Mouse (Mus musculus): ENCODE measurements around the gene Aprt.
"Not testable (repeated sequence)": the region's sequence is repeated elsewhere in the genome, so short reads cannot be mapped to it uniquely, and the experiment has no call there.

Gene Aprt

DNA sequence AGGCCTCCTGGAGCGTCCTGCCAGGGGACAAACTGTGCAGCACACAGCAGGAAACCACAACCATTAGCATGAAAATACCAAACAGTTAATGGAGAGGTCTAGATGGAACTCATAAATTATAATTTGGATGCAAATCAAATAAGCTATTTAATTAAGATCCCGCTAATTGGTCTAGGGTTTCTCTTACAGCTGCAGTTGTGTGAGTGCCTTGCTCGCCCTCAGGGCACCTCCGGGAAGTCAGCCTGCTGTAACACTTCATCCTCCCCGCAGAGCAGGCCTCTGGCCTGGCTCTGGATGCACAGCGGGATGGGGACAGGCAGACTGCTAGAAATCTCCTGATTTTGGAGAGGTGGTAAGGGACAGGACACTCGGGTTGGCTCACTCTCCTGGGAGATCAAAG is 9.5 kb upstream of the Aprt start:
- DNase-seq (ENCODE audit: low read depth, low spot score) = no peak

DNA sequence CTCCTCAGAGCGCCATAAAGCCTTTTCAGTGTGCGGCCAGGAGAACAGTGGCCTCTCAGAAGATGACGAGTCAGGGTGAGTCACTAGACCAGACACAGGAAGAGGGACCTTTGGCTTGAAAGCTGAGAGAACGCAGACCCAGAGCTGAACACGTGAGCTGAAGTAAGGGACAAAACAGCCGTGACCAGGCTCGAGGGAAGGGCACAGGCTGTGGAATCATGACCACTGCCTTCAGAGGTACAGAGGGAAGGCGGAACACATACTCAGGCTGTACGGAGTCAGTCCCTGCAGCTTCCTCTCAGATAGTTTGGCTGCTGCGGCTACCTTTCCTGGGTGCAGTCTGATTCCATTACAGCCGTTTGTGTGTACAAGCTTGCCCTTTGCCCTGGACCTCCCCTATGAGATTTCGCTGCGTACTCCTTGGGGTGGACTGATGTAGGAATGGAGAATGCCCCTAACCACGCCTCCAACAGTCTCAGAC is 8.7 kb upstream of the Aprt start:
- DNase-seq (ENCODE audit: low read depth, low spot score) = no peak

DNA sequence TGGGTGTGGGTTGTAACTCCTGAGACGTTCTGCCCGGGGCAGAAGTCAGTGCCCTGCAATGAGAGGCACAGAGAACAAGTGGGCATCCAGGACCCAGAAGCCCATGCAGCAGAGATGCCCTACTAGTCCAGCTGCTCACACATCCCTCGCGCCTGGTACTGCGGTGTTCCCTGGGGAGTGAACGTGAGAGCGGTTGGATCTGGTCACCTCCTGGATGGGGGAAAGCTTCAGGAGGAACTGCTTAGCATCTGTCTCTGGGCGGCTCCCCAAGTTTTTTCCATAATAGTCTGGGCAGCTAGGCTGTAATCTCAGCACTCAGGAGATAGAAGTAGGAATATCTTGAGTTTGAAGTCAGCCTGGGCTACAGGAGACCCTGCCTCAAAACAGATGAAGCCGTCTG is 8.3 kb upstream of the Aprt start:
- no peak for DNase-seq (ENCODE audit: low read depth, low spot score)

DNA sequence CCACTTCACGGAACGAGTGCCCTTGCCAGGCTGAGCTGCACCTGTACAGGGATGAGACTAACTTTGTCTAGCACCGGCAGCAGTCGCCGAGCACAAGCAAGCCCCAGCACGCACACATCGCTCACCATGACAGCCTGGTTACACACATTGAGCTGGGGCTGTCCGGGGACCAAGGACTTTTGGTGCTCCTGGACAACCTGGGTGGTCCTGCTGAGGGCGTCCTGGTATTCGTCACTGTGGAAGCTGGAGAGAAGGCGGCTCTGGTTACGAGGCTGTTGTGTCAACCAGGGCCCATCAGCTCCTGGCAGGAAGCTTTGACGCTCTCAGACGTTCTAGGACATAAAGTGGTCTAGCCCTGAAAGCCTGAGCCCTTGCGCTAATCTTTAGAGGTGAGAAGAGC is 4.2 kb upstream of the Aprt start:
- no peak for DNase-seq (ENCODE audit: low read depth, low spot score)

DNA sequence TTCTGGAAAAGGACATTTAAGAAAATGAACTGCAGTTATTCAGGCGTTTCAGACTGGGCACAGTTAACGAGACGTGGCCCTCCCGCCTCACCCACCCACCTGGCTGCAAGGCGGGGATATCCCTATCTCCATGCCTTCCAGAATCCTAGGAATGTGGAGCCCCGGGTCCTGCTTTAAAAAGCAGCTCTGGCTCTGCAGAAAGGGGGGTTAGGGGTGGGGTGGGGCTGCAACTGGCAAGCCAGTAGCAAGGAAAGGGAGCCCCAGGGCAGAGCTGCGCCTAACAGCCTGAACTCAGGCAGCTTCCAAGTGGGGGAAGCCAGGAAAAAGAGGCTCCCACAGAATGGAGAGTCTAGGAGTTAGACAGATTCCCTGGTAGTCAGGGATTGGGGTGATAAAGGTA is 2.5 kb upstream of the Aprt start:
- no peak for DNase-seq (ENCODE audit: low read depth, low spot score)

DNA sequence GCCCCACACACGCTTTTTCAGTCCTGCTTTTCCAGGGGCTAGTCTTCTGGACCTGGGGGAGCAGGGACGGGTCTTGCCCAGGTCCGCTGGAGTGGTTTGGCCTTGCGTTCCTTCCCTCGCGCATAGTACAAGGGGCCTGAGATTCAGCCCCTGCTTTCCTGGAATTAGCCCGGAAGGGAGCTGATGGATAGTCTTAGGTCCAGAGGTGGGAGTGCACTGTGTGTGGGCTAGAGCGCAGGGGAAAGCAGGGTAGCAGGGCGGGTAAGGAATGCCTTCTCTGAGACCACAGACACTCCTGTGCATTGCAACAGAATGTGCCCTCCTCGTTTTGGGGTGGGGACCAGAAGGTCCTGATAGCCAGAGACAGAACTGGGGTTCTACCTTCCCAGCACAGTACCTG is 407 bp upstream of the Aprt start:
- DNase-seq (ENCODE audit: low read depth, low spot score) = no peak

DNA sequence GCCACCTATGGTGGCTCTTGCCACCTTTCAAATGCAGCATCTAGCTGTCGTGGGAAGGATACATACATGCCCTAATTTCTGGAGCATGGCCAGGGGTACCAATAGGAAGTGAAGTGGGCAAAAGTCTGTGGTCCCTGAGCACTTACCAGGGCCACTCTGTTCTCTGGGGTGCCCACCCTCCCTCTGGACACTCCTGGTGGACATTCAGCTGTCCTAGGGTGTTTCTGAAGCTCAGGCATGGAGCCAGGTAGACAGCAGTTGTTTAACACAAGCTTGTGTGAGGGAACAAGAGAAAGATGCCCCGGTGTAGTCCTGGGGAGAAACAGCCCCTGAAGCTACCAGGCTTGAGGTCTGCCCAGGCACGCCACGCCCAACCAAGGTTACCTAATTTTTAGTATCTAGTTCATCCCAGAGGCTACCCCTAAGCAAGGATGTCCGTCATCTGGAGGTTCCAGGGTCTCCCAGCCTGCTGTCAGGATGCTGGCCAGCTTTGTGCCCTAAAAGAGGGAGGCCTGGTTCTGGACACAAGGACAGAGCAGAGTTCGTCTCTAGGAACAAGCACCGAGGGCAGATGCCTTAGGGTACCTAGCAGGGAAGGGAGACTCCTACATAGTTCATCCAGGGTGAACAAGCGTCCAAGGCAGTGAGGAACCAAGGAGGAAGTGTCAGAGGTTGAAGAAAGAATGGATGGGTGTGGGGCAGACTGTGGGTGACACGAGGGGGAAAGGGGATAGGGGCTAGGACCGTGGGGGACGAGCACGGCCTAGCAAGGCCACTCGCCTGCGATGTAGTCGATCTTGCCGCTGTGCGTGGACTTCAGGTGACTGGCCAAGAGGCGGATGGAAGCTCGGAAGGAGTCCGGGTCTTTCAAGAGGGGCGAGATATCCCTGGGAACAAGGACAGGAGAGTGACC is 718 bp downstream of the Aprt start:
- DNase-seq (ENCODE audit: low read depth, low spot score) = no peak

DNA sequence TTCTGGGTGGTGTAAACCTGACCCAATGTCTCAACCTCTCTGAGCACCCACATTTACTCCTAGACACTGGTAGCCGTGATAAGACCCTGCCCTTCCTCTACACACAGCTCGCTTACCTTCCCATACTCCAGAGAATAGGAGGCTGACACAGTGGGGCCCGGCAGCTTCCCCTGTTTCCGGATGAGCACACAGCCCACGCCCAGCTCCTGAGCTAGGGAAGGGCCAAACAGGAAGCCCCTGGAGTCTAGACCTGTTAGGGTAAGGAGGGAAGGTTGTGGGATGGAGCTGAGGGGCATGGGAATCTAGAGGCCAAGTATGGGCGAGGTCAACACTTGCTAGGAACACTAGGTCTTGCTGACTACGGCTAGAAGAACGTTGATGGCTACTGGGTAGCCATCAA is 1.4 kb downstream of the Aprt start:
- DNase-seq (ENCODE audit: low read depth, low spot score) = no peak

DNA sequence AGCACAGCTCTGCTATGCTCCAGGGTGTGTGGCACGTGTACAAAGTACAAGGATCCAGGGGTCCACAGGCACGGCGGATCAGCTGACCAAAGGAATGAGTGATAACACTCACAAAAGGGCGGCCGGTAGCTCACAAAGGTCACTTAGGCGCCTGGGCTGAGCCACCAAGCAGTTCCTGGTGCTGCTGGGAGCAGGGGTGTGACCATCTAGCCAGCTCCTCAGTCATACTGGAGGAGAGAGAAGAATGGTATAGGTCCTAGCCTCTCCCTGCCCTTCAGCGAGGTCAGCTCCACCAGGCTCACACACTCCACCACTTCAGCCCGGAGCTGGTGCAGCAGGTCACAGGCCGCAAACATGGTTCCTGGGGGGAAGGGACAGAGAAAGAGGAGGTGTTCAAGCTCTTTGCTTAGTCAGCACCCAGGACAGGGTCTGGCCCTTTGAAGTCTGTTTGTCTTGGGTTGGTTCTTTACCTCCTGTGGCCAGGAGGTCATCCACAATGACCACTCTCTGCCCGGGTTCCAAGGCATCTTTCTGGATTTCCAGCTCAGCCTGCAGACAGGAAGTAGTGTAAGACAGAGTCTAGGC is 1.9 kb downstream of the Aprt start:
- DNase-seq (ENCODE audit: low read depth, low spot score) = no peak

DNA sequence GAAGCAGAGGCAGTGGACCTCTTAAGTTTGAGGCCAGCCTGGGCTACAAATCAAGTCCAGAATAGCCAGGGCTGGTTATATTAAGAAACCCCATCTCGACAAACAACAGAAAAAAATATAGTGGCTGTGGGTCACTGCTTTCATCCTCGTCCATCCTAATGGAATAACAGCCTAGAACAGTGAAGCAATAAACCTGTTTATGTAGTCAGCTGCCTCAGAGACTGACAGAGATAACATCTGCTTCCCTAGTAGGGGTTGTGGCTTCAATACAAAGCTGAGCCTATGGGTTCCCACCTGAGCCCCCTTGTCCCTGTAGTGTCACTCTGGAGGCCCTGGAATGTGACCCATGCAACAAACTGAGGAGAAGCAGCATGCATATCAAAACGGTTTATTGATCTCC is 2.4 kb downstream of the Aprt start:
- DNase-seq (ENCODE audit: low read depth, low spot score) = no peak

DNA sequence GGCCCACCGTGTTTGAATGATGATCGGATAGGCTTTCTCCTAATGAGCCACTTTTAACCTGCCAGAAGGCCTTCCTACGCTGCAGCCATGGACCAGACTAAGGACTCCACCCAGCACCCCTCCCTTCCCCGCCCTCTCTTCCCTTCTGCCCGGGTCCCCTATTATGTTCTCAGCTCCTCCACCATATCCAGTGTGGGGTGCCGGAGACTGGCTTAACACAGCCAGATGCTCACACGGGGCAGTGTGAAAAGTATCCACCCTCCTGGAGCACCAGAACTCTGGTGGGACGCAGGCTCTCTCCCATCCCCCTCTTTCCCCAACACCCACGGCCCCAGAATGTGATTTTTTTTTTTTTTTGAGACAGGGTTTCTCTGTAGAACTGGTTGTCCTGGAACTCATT is 3.1 kb downstream of the Aprt start:
- DNase-seq (ENCODE audit: low read depth, low spot score) = no peak

DNA sequence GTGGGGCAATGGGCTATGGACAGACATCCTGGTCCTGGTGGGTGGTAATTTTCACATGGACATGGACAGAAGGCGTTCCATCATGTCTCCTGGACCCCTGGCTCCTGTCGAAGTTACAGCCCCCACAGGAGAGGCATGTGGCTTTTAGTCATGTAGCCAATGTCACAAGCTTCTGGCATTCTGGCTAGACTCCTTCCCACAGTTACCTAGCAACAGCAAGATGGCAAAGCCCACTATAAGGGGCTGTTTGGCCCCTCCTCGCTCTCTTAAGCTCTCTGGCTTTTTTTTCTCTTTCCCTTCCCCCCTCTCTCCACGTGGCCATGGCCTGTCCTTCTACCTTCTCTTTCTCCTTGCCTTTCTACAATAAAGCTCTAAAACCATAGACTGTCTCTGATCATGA is 3.5 kb downstream of the Aprt start:
- not testable (repeated sequence) for DNase-seq (ENCODE audit: low read depth, low spot score)

DNA sequence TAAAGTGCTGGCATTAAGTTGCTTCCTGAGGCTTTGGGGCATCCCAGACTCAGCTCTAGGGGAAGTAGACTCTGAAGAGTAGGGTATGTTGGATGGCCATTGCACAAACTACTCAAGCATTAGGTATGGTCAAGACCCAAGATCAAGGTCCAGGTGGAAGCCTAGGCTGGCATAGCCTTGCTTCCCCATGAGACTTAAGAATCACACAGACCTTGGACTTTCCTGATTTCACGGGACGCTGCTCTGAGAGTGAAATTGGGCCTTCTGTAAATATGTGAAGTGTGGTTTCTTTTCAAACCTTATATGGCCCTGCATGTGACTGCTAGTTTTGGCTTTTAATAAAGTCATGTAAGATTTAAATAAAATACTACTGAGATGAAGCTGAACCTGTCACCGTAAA is 4.0 kb downstream of the Aprt start:
- DNase-seq (ENCODE audit: low read depth, low spot score) = no peak

DNA sequence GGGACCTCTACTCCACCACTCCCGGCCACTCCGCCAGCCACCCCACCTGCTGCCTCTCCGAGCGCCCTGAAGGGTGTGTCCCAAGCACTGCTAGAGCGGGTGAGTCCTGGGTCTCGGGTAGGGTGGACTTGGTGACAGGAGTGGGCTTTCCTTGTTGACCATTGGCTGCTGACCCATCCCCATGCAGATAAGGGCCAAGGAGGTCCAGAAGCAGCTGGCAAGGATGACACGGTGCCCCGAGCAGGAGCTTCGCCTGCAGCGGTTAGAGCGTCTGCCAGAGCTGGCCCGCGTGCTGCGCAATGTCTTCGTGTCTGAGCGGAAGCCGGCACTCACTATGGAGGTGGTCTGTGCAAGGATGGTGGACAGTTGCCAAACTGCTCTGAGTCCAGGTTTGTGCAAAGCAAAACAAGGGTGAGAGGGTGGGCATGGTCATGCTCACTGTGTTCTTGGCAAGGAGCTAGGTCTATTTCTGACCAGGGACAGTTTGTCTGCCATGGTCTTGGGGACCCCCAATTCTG is 4.9 kb downstream of the Aprt start:
- DNase-seq (ENCODE audit: low read depth, low spot score) = no peak

DNA sequence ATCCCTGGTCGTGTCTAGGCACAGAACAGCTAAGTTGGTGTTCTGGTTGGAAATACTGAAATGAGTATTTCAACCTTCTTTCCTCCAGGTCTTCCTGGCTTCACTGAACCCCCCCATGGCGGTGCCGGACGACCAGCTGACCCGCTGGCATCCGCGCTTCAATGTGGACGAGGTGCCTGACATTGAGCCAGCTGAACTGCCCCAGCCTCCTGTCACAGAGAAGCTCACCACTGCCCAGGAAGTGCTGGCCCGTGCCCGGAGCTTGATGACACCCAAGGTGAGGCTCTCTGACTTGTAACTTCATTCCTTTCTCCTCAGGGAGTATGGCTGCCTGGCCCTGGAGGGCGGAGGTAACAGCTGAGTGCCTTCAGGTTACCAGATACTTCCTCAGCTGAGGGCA is 5.6 kb downstream of the Aprt start:
- no peak for DNase-seq (ENCODE audit: low read depth, low spot score)

DNA sequence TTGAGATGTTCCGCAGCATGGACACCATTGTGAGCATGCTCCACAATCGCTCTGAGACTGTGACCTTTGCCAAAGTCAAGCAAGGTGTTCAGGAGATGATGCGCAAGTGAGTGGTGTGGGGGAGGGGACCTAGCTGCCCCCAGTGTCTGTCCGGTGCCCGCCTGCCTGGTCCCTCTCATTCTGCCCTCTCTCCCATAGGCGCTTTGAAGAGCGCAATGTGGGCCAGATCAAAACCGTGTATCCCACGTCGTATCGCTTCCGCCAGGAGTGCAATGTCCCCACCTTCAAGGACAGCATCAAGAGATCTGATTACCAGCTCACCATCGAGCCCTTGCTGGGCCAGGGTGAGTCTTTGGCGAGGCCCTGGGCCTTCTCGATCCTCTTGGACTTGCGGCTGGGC is 6.7 kb downstream of the Aprt start:
- no peak for DNase-seq (ENCODE audit: low read depth, low spot score)

DNA sequence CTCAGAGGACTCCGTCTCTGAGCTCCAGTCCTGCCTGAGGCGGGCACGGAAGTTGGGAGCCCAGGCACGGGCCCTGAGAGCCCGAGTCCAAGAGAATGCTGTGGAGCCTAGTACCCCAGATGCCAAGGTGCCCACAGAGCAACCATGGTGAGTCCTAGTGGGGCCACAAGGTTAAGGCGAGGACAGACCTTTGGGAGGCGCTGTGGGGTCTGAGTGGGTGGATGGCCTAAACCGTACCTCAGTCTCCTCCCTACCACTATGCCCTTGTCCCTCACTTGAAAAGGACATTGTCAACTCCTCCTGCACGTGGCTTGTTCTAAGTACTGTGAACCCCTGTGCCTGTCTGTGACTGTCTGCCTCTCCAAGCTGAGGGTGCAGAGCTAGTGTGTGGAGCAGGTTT is 7.4 kb downstream of the Aprt start:
- no peak for DNase-seq (ENCODE audit: low read depth, low spot score)

DNA sequence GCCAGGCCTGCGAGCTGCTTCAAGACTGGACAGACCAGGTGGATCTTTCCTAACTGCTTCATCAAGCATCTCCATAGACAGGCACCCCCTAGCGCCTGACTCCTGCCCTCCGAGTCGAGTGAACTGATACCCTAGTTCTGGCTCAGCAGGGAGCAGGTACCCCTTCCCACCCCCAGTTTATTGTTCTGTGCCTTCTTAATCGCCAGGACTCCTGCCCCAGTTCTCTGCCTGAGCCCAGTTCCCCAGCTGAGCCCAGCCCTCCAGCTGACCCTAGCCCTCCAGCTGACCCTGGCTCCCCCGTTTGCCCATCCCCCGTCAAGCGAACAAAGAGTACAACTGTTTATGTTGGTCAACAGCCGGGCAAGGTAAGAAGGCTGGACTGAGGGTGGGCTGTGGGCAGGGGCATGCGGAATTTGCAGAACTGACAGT is 7.8 kb downstream of the Aprt start:
- no peak for DNase-seq (ENCODE audit: low read depth, low spot score)

DNA sequence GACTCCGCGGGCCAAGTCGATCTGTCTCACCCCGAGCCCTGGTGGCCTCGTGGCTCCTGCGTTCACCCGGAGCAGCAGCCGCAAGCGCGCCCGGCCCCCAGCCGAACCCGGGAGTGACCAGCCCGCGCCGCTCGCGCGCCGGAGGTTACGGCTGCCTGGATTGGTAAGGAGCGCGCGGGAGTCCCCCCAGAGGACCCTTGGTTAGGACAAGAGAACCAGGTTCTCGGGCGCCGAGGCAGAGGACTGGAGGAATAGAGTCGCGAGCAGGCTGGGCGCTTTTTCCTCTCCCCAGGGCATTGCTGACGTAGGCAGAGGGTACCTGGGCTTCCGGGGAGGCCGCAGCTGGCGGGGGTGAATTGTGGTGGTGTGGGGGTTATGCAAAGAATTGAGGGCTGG is 8.6 kb downstream of the Aprt start:
- no peak for DNase-seq (ENCODE audit: low read depth, low spot score)

DNA sequence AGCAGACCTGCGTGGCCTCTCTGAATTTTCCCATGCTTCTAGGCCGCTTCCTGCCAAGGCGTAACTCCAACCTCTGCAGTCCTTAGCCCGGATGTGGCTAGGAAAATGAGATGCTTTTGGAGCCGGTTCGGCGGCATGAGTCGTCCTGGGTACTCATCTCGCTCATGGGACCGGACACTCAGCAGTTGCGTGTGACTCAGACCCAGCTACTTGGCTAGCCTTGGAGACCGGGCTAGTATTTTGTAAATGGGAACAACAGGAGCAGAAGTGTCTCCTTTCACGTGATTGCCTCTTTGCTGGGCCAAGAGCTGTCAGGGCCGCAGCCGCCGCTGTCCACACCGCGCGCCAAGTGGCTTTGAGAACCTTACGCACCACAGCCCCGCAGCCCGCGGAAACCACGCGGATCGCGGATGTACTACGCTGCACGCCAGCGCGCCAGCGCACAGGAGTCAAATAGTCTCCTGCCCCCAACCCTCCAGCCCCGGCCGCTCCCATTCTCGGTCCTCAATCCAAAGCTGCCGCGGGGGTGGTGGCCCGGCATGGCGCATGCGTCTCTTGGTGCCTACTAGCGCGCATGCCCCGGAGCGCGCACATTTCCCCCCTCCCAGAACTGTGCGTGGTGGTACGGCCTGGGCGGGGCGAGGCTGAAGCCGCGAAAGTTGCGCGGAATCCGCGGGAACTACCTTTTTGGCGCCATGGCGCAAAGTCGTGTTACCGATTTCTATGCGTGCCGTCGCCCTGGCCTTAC is 9.2 kb downstream of the Aprt start, which contains the start of gene Cdt1:
TSS of gene Cdt1 (plus strand) at position 655 of the 748 bp plus-strand sequence.
- DNase-seq (ENCODE audit: low read depth, low spot score) = peak; percentile 98

DNA sequence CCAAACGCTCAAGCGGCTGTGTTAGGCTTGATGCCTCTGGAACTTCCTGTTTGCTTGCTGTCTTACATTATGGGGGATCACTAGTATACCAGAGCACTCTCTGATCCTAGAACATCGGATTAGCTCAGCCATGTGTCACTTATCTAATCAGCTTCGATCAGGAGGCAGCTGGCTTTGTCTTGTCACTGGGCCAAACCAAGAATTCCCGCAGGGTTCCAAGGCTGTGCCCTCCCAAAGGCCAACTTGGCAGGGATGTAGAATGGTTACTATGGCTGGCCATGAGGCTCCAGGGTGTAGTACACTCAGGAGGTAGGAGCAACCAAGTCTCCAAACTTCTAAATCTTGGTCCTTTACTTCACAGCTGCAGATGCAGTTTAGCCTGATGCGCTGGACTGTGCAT is 9.9 kb downstream of the Aprt start:
- DNase-seq (ENCODE audit: low read depth, low spot score) = no peak
